Mouse (Mus musculus): ENCODE measurements around the gene Rps18. TPM values are rescaled to one million over a fixed set of nuclear protein-coding genes. Genes with fewer than 3 reads are reported as not detected.
"Not testable (repeated sequence)": the region's sequence is repeated elsewhere in the genome, so short reads cannot be mapped to it uniquely, and the experiment has no call there.

Gene Rps18
- polyA plus RNA-seq (2015; fragmentation: Nextera tagmentation; extraction: Ambion mirVana) = 1,343 and 1,499 TPM in 2 replicates

GRCm38 (mm10) chr17:33955555-33956214 lies at the start of gene Rps18, which contains the start of gene Vps52:
Rps18 (minus strand) TSS chr17:33956001.
Vps52 (plus strand) TSS chr17:33955812.
- Histone ChIP-seq H3K27ac (peak within 1 kb of the TSS; percentile 92), H3K36me3 (peaks cover 63% of the 10 kb centered on the region), H3K4me1 (replicated peaks) (peaks cover 60% of the 10 kb centered on the region), H3K9ac (peak within 1 kb of the TSS; percentile 97), H3K4me2 (peak within 1 kb of the TSS; percentile 96), H3K27me3 (no peaks in the 10 kb centered on the region), H3K9me3 (replicated peaks) (no peaks in the 10 kb centered on the region), H3K4me3 (replicated peaks) (peak within 1 kb of the TSS; percentile 97)
- DNase-seq = peak; percentile 95
- peak; percentile 80 for ATAC-seq (ENCODE audit: low read depth)
- under 1% methylated on average over 50 of the region's 50 CpGs for WGBS (ENCODE audit: insufficient replicate concordance)

- DNase-seq = no peak
- H3K4me3 ChIP-seq (replicated peaks) = no peak overlapping the region
Observed at GRCm38 (mm10) chr17:34003426-34003825, 47.6 kb upstream of the Rps18 start.

GRCm38 (mm10) chr17:34000796-34001195 lies 45.0 kb upstream of the Rps18 start:
- H3K4me2 ChIP-seq = peak overlapping the region; percentile 98
- H3K4me3 ChIP-seq (replicated peaks) = peak overlapping the region; percentile 69; the same call in 1 of the 2 replicates
- 47% methylated on average over 2 of the region's 2 CpGs for WGBS (ENCODE audit: insufficient replicate concordance)
- H3K27ac ChIP-seq; DNase-seq; H3K36me3 ChIP-seq; ATAC-seq (ENCODE audit: low read depth); H3K9ac ChIP-seq; H3K9me3 ChIP-seq (replicated peaks): not testable (repeated sequence)
- peaks cover 18% of the 10 kb centered on the region for H3K4me1 ChIP-seq (replicated peaks)
- peaks cover 42% of the 10 kb centered on the region for H3K27me3 ChIP-seq

More at GRCm38 (mm10) chr17:34003426-34003825, 47.6 kb upstream of the Rps18 start:
- 6% methylated on average over 5 of the region's 5 CpGs for WGBS (ENCODE audit: insufficient replicate concordance)
- Histone ChIP-seq H3K4me2 (no peak overlapping the region), H3K27ac (no peak overlapping the region), H3K9me3 (replicated peaks) (no peaks in the 10 kb centered on the region), H3K27me3 (peaks cover 46% of the 10 kb centered on the region), H3K9ac (no peak overlapping the region), H3K4me1 (replicated peaks) (peaks cover 18% of the 10 kb centered on the region), H3K36me3 (no peaks in the 10 kb centered on the region)
- ATAC-seq (ENCODE audit: low read depth) = no peak

GRCm38 (mm10) chr17:34000150-34000537 lies 44.3 kb upstream of the Rps18 start, which contains the start of gene H2-K1:
H2-K1 (minus strand) TSS chr17:34000347.
- Histone ChIP-seq H3K27me3 (peaks cover 36% of the 10 kb centered on the region), H3K4me3 (replicated peaks) (peak within 1 kb of the TSS; percentile 69), H3K4me2 (peak within 1 kb of the TSS; percentile 98), H3K4me1 (replicated peaks) (peaks cover 18% of the 10 kb centered on the region), H3K9ac (peak within 1 kb of the TSS; percentile 75), H3K9me3 (replicated peaks) (no peaks in the 10 kb centered on the region), H3K36me3 (no peaks in the 10 kb centered on the region), H3K27ac (peak within 1 kb of the TSS; percentile 58)
- WGBS (ENCODE audit: insufficient replicate concordance) = 1% methylated on average over 29 of the region's 30 CpGs
- peak; percentile 84 for ATAC-seq (ENCODE audit: low read depth)
- peak; percentile 65 for DNase-seq

- Histone ChIP-seq H3K36me3 (no peaks in the 10 kb centered on the region), H3K4me2 (peak overlapping the region; percentile 98), H3K27me3 (peaks cover 36% of the 10 kb centered on the region), H3K4me3 (replicated peaks) (peak overlapping the region; percentile 69), H3K27ac (peak overlapping the region; percentile 58), H3K9ac (peak overlapping the region; percentile 75), H3K9me3 (replicated peaks) (no peaks in the 10 kb centered on the region), H3K4me1 (replicated peaks) (peaks cover 18% of the 10 kb centered on the region)
- WGBS (ENCODE audit: insufficient replicate concordance) = 1% methylated on average over 87 of the region's 87 CpGs
- peak; percentile 23 for DNase-seq
- peak; percentile 42 for ATAC-seq (ENCODE audit: low read depth)
Observed at GRCm38 (mm10) chr17:33999341-34000149, 43.7 kb upstream of the Rps18 start.

- DNase-seq; H3K9ac ChIP-seq; H3K9me3 ChIP-seq (replicated peaks); H3K36me3 ChIP-seq; ATAC-seq (ENCODE audit: low read depth); H3K27ac ChIP-seq: not testable (repeated sequence)
- H3K4me3 ChIP-seq (replicated peaks) = peak overlapping the region; percentile 69
- H3K4me1 ChIP-seq (replicated peaks) = peaks cover 18% of the 10 kb centered on the region
- peaks cover 36% of the 10 kb centered on the region for H3K27me3 ChIP-seq
- H3K4me2 ChIP-seq = peak overlapping the region; percentile 98
- WGBS (ENCODE audit: insufficient replicate concordance) = 31% methylated on average over 5 of the region's 5 CpGs
Observed at GRCm38 (mm10) chr17:33998697-33999096, 42.9 kb upstream of the Rps18 start.

GRCm38 (mm10) chr17:33997025-33997424 lies 41.2 kb upstream of the Rps18 start:
- H3K36me3 ChIP-seq; ATAC-seq (ENCODE audit: low read depth); H3K4me2 ChIP-seq; H3K9ac ChIP-seq; H3K27ac ChIP-seq; H3K9me3 ChIP-seq (replicated peaks); DNase-seq; H3K4me3 ChIP-seq (replicated peaks): not testable (repeated sequence)
- H3K27me3 ChIP-seq = peaks cover 32% of the 10 kb centered on the region
- 74% methylated on average over 2 of the region's 2 CpGs for WGBS (ENCODE audit: insufficient replicate concordance)
- peaks cover 18% of the 10 kb centered on the region for H3K4me1 ChIP-seq (replicated peaks)

GRCm38 (mm10) chr17:33995651-33996050 lies 39.9 kb upstream of the Rps18 start:
- Histone ChIP-seq H3K4me2 (no peak overlapping the region), H3K4me3 (replicated peaks) (no peak overlapping the region), H3K36me3 (no peaks in the 10 kb centered on the region), H3K9ac (no peak overlapping the region), H3K4me1 (replicated peaks) (peaks cover 18% of the 10 kb centered on the region), H3K9me3 (replicated peaks) (no peaks in the 10 kb centered on the region), H3K27ac (no peak overlapping the region), H3K27me3 (peaks cover 20% of the 10 kb centered on the region)
- DNase-seq (no peak), ATAC-seq (ENCODE audit: low read depth) (no peak)
- WGBS (ENCODE audit: insufficient replicate concordance) = 43% methylated on average over 3 of the region's 3 CpGs

GRCm38 (mm10) chr17:33994959-33995358 lies 39.2 kb upstream of the Rps18 start:
- Histone ChIP-seq H3K4me3 (replicated peaks) (no peak overlapping the region), H3K4me2 (no peak overlapping the region), H3K4me1 (replicated peaks) (peaks cover 12% of the 10 kb centered on the region), H3K9me3 (replicated peaks) (no peaks in the 10 kb centered on the region), H3K36me3 (no peaks in the 10 kb centered on the region), H3K27ac (no peak overlapping the region), H3K27me3 (peaks cover 13% of the 10 kb centered on the region), H3K9ac (no peak overlapping the region)
- no peak for DNase-seq
- 73% methylated on average over 8 of the region's 8 CpGs for WGBS (ENCODE audit: insufficient replicate concordance)
- ATAC-seq (ENCODE audit: low read depth) = no peak

- WGBS (ENCODE audit: insufficient replicate concordance) = 29% methylated on average over 10 of the region's 10 CpGs
- DNase-seq = peak; percentile 59
- Histone ChIP-seq H3K4me3 (replicated peaks) (no peak overlapping the region), H3K27me3 (0 out of 2 replicates have a peak, but pooled peaks cover 2% of the 10 kb centered on the region), H3K4me1 (replicated peaks) (no peaks in the 10 kb centered on the region), H3K9ac (no peak overlapping the region), H3K9me3 (replicated peaks) (no peaks in the 10 kb centered on the region), H3K36me3 (no peaks in the 10 kb centered on the region), H3K27ac (no peak overlapping the region), H3K4me2 (no peak overlapping the region)
- 0 out of 2 replicates have a peak, but pooled peaks have one; percentile 29 for ATAC-seq (ENCODE audit: low read depth)
Observed at GRCm38 (mm10) chr17:33991788-33992664, 36.2 kb upstream of the Rps18 start.
